Mouse (Mus musculus): ENCODE measurements around the gene Brf1.
A peak's percentile ranks its signal among the peaks of the same experiment; 100 is the strongest.

Gene Brf1

GRCm38 (mm10) chr12:113017429-113017984, 17.0 kb upstream of the Brf1 start:
- no peak for DNase-seq

DNA sequence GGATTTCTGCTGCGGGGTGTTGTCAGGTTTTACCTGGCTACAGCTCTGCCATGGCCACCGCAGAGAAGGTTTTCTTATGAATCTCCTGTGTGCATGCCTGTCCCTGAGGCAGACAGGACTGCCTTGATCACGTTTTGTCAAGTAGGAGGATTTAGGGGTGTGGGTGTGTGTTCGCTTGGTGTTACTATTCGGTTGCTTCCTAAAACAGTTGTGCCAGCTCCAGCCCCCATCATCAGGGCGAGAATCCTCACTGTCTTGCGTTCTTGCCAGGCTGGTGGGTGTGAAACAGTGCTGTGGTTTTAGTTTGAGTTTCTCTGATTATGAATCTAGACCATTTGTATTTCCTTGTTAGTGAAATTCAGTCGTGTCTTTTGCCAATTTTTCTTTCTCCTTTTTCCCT, 16.5 kb upstream of the Brf1 start:
- peak; percentile 83 for DNase-seq

DNA sequence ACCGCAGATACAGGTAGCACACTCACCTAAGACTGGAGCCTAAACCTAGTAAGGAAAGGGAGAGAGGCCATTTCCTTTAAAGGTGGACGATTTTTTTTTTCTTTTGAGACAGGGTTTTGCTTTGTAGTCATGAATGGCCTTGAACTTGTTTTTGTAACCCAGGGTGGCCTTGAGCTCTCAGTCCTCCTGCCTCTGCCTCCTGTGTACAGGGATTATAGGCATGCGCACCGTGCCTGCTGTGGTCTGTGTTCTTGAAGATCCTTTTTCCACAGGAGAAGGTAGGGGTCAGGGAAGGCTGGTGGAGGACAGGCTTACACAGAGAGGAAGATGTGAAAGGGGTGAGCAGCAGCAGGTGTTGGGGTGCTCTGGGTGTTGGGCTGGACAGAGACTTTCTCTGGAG, 15.5 kb upstream of the Brf1 start:
- no peak for DNase-seq

DNA sequence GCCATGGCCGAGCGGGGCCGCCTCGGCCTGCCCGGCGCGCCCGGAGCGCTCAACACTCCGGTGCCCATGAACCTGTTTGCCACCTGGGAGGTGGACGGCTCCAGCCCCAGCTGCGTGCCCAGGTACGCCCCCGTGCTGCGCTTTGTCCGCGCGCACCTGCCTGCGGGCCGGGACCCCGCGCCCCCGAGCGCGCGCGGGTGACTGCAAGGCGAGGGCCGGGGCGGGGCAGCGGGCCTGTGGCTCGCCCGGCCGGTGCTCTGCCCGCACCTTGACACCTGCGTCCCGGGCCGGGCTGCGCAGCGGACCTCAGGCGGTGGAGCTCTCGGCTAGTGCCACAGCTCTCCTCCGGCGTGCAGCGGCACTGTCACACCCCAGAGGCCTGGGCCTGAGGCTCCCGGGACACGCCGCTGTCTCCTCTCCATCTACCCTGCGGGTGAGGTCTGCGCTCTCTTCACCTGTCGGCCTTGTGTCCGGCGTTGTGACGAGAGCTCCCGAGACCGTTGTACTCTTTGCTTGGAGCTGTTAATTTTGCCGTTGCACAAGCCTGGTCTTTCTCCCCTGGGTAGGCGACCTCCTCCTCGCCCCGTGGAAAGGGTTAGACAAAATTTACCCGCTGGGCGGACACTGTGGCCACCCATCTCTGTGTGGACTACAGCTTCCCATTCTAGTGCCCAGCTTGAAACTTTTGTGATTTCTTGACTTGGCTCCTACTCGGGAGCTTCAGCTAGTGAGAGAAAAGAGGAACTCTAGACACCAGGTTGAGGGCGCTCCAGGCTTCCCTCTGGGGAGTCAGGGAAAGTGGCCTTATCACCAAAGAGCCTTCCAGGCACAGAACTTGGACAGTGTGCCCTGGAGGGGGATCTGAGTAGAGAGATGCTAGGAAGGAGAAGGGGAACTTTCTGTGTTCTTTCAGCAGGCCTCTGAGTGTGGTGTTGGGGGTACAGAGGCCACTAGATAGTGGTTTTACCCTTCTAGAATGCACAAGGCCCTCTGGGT, 14.4 kb upstream of the Brf1 start:
- peak; percentile 44 for DNase-seq

GRCm38 (mm10) chr12:113013604-113014558, 13.4 kb upstream of the Brf1 start, which contains the start of gene Pacs2:
Gene Pacs2, plus strand, starts transcription at chr12:113014508.
- DNase-seq, result peak; percentile 94

- DNase-seq, result peak; percentile 34
Measured at GRCm38 (mm10) chr12:113013021-113013491, 12.6 kb upstream of the Brf1 start.

DNA sequence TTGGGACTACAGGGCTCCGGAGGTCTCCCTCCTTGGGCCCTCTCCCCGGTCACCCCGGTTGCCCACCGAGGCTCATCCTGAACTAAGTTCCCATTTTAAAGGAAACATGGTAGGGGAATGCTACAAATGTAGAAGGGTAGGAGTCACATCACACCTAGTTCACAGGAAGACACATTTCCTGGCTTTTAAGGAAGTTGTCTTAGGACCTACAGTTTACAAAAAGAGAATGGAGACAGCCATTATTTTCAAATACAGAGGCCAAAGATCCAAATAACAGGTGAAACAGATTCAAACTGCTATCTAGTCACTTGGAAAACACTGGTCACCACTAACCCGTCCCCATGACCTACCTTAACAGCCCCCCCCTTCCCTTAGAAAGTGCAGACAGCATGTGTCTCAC, 11.9 kb upstream of the Brf1 start:
- DNase-seq, result no peak

DNA sequence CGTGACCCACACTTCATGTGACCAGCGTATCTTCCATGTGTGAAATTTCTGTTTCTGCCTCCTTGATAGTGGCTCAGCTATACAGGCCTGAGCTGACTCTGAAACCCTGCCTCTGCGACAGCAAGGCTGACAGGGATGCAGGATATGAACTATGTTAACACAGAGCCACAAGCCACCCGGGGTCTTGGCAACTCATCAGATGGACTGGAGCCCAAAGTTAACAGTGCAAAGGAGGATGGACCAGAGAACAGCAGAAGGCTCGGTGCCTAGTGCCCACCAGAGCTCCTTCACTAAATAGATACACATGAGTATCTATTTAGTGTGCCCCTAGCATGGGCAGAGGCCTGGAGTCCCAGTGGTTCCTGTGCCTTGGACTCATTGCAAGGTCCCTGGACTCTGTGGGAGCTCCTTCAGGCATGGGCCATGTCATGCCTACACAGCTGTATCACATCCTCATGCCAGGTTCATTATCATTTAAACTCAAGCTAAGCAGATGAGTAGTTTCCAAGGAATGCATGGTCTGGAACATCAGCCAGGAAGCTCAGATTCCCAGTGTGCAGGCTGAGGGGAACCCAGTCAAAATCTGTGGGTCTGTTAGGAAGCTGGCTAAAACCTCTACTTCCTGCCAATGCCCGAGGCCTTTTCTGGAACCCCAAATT, 11.3 kb upstream of the Brf1 start:
- DNase-seq, result no peak

DNA sequence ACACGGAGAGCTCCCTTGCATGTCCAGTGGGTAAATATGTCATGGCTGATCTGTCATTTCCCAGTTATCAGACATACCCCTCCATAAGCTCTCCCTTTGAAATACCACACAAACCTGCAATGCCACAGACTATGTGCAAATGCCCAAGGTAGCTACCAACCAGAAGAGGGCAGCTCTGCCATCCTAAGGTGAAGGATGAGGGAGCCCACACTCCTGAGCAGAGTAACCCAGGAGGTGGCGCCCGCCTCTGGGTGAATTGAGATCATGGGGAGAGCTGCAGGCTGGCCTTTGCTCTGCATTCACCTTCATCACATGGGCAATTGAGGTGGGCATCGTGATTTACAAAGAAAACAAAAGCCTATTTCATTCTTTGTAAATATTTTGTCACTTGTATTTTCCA, 4.5 kb upstream of the Brf1 start:
- peak; percentile 41 for DNase-seq

GRCm38 (mm10) chr12:113004011-113004410, 3.5 kb upstream of the Brf1 start:
- DNase-seq, result no peak

DNA sequence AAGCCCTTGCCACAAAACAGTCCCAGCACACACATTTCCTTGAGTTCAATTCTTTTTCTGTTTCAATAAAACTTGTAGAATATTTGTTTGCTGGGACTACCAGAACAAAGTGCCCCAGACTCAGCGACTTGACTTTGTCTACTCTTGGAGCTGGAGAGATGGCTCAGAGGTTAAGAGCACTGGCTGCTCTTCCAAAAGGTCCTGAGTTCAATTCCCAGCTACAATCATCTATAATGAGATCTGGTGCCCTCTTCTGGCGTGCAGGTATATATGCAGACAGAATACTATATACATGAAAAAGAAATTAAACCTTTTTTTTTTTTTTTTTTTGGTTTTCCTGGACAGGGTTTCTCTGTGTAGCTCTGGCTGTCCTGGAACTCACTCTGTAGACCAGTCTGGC, 2.2 kb upstream of the Brf1 start:
- no peak for DNase-seq

GRCm38 (mm10) chr12:113001133-113001474, 600 bp upstream of the Brf1 start:
- no peak for DNase-seq

DNA sequence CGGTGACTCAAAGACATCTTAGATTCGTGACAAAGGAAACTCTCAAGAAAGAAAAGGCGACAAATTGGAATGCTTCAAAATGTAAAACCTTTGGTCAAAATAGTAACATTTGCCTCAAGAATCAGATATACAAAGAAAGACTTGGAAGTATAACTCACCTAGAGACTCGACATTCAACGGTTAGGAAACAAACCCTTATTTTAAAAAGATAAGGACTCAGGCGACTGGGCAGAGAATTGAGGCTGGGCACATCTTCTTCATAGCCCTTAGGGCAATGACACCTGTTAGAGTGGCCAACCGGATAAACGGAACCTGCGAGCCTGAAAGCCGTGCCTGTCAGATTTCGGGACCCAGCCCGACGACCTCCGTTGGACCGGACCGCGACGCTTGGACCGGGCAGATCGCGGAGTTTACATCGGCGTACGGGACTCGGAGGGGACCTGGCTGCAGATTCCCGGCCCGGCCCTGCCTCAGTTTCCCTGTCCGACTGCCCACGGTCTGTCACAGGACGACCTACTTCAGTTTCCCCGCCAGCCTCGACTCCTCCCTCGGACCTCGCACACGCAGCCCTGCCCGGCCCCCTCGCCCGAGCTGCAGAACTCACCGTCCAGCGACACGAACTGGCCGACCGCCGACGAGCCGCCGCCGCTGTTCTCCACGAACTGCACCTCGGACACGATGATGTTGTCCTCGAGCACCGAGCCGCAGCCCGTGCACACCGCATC, 773 bp downstream of the Brf1 start:
- DNase-seq, result no peak

DNA sequence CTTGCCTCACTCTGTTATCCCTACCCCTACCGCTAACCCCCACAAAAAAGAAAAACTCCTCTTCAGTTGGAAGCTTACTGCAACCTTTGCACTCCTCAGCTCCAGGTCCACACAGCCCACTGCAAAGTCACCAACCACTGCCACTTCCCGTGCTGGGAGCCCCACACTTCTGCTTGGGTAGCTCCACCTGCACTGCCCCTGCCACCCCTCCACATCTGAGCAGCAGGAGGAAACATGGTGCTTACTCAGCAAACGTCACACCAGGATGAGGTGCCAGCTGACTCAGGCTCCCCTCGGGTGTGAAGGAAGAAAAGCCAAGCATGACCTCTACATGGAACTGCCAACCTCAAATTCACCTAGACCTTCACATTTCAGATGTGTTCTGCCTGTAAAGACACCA, 6.4 kb downstream of the Brf1 start:
- no peak for DNase-seq

GRCm38 (mm10) chr12:112991444-112991843, 9.1 kb downstream of the Brf1 start:
- no peak for DNase-seq

DNA sequence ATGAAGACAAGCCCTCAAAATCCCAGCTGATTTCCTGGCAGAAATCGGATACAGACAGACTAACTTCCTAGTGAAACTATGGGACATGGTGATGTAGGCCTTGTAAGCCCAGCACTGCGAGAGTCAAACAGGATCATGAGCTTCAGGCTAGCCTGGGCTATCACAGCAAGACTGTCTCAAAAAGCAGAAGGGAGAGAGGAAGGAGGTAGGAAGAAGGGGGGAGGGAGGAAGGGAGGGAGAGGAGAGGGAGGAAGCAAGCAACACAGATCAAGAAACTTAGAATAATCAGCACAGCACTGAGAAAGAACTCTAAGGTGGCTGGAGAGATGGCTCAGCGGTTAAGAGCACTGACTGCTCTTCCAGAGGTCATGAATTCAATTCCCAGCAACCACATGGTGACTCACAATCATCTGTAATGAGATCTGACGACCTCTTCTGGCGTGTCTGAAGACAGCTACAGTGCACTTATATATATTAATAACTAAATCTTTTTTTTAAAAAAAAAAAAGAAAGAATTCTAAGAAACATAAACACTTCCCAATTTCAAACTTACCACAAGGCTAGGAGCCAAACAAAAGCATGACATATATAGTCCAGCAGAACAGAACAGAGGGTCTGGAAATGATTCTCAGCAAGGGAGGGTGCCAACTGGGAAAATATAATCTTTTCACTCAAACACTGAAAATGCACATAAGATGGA, 9.6 kb downstream of the Brf1 start:
- DNase-seq, result no peak

- DNase-seq, result no peak
Measured at GRCm38 (mm10) chr12:112987877-112988276, 12.6 kb downstream of the Brf1 start.

GRCm38 (mm10) chr12:112985346-112985745, 15.2 kb downstream of the Brf1 start:
- no peak for DNase-seq

DNA sequence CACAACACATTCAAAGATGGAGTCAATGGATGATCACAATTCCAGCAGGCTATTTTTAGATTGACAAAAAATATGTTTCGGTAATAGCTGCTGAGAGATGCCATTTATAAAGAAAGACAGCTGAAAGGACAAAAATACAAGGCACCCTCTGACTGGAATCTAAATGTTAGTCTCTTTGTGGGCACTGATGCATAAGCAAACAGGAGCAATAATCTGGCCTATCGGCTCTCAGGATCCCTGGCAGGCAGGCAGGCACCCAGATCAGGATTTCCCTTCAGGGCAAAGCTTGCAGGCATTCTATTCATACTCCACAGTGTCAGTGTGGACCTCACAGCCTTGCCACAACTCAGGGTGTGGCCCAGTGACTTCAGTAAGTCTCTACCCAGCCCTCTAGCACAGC, 18.5 kb downstream of the Brf1 start:
- DNase-seq, result no peak

- DNase-seq, result no peak
Measured at GRCm38 (mm10) chr12:112977156-112977555, 23.3 kb downstream of the Brf1 start.
